In the genomic region with DNA sequence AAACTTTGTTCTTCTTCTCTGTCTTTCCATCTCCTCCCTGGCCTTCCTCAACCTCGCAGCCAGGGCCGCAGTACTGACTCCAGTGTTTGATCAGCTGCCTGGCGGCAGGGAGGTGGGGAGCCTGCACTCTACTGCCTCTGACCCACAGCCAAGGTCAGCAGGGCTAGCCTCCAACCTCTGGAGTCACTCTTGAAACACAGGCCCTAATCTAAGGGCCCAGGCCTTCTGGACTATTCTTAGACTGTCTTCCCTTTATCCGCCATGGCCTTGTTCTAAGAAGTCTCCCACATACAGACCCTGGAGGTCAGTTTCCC, we compare ENCODE assay signal across 9 mouse cellular contexts. TPM values are rescaled to one million over a fixed set of nuclear protein-coding genes. Genes with fewer than 3 reads are reported as not detected.
DNase-seq lines count a peak whose midpoint lies in the region; ATAC-seq and TF ChIP-seq lines count a peak whose summit lies in the region.
"Had no signal": no experiment of that assay in that cellular context is flagged by ENCODE, and none has a peak within 500 bp of the region (broad histone marks: within the 10 kb centered on the region; RNA-seq: fewer than 3 reads in every experiment).

No protein-coding gene starts in this region.

- H3K4me1 ChIP-seq in hindbrain, embryonic 12.5 days: peaks cover 12% of the 10 kb centered on the region
- H3K4me1 ChIP-seq in hindbrain, postnatal 0 days (ENCODE audit: insufficient read depth, low read length): no peaks in the 10 kb centered on the region
- H3K4me1 ChIP-seq in bone marrow, adult 2 months (ENCODE audit: control insufficient read depth, insufficient read depth, low read length): peaks cover 4% of the 10 kb centered on the region
- H3K4me1 ChIP-seq in limb, embryonic 10.5 days: peaks cover 32% of the 10 kb centered on the region
- H3K4me1 ChIP-seq: midbrain, embryonic 15.5 days had no signal

- no peaks in the 10 kb centered on the region for H3K36me3 ChIP-seq in hindbrain, embryonic 12.5 days
- H3K36me3 ChIP-seq in hindbrain, postnatal 0 days (ENCODE audit: insufficient read depth, low read length): no peaks in the 10 kb centered on the region
- no peaks in the 10 kb centered on the region for H3K36me3 ChIP-seq in limb, embryonic 10.5 days
- H3K36me3 ChIP-seq: midbrain, embryonic 15.5 days had no signal

- no peak overlapping the region for H3K4me3 ChIP-seq in hindbrain, embryonic 12.5 days
- no peak overlapping the region for H3K4me3 ChIP-seq in hindbrain, postnatal 0 days (ENCODE audit: low read length)
- no peak overlapping the region for H3K4me3 ChIP-seq in bone marrow, adult 2 months (replicated peaks; ENCODE audit: control insufficient read depth, low read depth, low read length)
- H3K4me3 ChIP-seq in limb, embryonic 10.5 days: peak overlapping the region; percentile 34; the same call in 1 of the 2 replicates
- H3K4me3 ChIP-seq: midbrain, embryonic 15.5 days had no signal

- H3K27me3 ChIP-seq in hindbrain, embryonic 12.5 days: no peaks in the 10 kb centered on the region
- no peaks in the 10 kb centered on the region for H3K27me3 ChIP-seq in hindbrain, postnatal 0 days (ENCODE audit: insufficient read depth, low read length)
- H3K27me3 ChIP-seq in limb, embryonic 10.5 days (ENCODE audit: low read depth, poor library complexity, severe bottlenecking): no peaks in the 10 kb centered on the region
- H3K27me3 ChIP-seq: midbrain, embryonic 15.5 days had no signal

- no peak for ATAC-seq in hindbrain, embryonic 12.5 days (ENCODE audit: low FRiP score)
- no peak for ATAC-seq in hindbrain, postnatal 0 days
- ATAC-seq in monocyte, adult 5-6 weeks (replicated peaks; ENCODE audit: insufficient number of reproducible peaks, low FRiP score, low TSS enrichment, poor library complexity, severe bottlenecking): no peak
- ATAC-seq: midbrain, embryonic 15.5 days had no signal

- TF ChIP-seq CTCF in hindbrain, postnatal 0 days (IDR thresholded peaks at IDR 0.05; ENCODE audit: low read depth): no peak
- TF ChIP-seq CTCF in bone marrow, adult 2 months (IDR thresholded peaks at IDR 0.05; ENCODE audit: control insufficient read depth, insufficient read depth, low read length): no peak

- WGBS in hindbrain, embryonic 12.5 days: 56% methylated on average over 4 of the region's 4 CpGs
- WGBS in hindbrain, postnatal 0 days: 73% methylated on average over 4 of the region's 4 CpGs
- 80% methylated on average over 4 of the region's 4 CpGs for WGBS in bone marrow, adult 2 months
- WGBS in limb, embryonic 10.5 days: 52% methylated on average over 4 of the region's 4 CpGs

- no peaks in the 10 kb centered on the region for H3K9me3 ChIP-seq in hindbrain, embryonic 12.5 days (replicated peaks)
- no peaks in the 10 kb centered on the region for H3K9me3 ChIP-seq in hindbrain, postnatal 0 days (ENCODE audit: low read length)
- no peaks in the 10 kb centered on the region for H3K9me3 ChIP-seq in limb, embryonic 10.5 days (replicated peaks)
- H3K9me3 ChIP-seq: midbrain, embryonic 15.5 days had no signal

- no peak overlapping the region for H3K4me2 ChIP-seq in hindbrain, embryonic 12.5 days (replicated peaks)
- no peak overlapping the region for H3K4me2 ChIP-seq in hindbrain, postnatal 0 days (ENCODE audit: low read depth, low read length)
- H3K4me2 ChIP-seq: midbrain, embryonic 15.5 days had no signal

- 0 out of 2 replicates have a peak overlapping the region, but pooled peaks have one; percentile 53 for H3K27ac ChIP-seq in hindbrain, embryonic 12.5 days
- no peak overlapping the region; the same call in 1 of the 2 replicates for H3K27ac ChIP-seq in hindbrain, postnatal 0 days
- H3K27ac ChIP-seq in bone marrow, adult 2 months (ENCODE audit: control insufficient read depth, insufficient read depth, low read depth, low read length, poor library complexity): peak overlapping the region; percentile 17; the same call in 1 of the 2 replicates
- H3K27ac ChIP-seq in limb, embryonic 10.5 days: peak overlapping the region; percentile 90
- H3K27ac ChIP-seq: midbrain, embryonic 15.5 days had no signal

- no peak for DNase-seq in hindbrain, postnatal 0 days (ENCODE audit: low spot score)
- peak; percentile 37 for DNase-seq in 3T3-L1 (ENCODE audit: low read depth, low spot score)
- DNase-seq in limb, embryonic 10.5 days (ENCODE audit: low spot score): no peak
- no peak for DNase-seq in thymus, postnatal 14 days
- DNase-seq in urinary bladder, postnatal 25 days (ENCODE audit: low spot score): no peak

- H3K9ac ChIP-seq in hindbrain, embryonic 12.5 days: no peak overlapping the region
- H3K9ac ChIP-seq in hindbrain, postnatal 0 days (replicated peaks; ENCODE audit: low read length): no peak overlapping the region
- H3K9ac ChIP-seq: midbrain, embryonic 15.5 days had no signal

- no peak for TF ChIP-seq POLR2A in bone marrow, adult 2 months (IDR thresholded peaks at IDR 0.05; ENCODE audit: borderline replicate concordance, control insufficient read depth, low read depth, low read length)

RNA-seq across cellular contexts. Expression of a gene that starts 41.7 kb away (rescaled TPM):
- 32.0 and 33.5 TPM in 2 replicates for polyA plus RNA-seq in hindbrain, embryonic 12.5 days (2016; fragmentation: Nextera tagmentation; extraction: Ambion mirVana)
- total RNA-seq in hindbrain, postnatal 0 days (2014; rRNA removed): 29.4 and 33.6 TPM in 2 replicates
- polyA plus RNA-seq in hindbrain, postnatal 0 days (2015; fragmentation: Nextera tagmentation; extraction: Ambion mirVana): 8.4 and 9.1 TPM in 2 replicates
- polyA plus RNA-seq in bone marrow, adult 2 months (2011; ENCODE audit: insufficient read depth, insufficient read length, low replicate concordance, missing spikeins): 264 and 399 TPM in 2 replicates
- 30.6 and 39.2 TPM in 2 replicates for polyA plus RNA-seq in limb, embryonic 10.5 days (2016; fragmentation: Nextera tagmentation; extraction: Ambion mirVana)
- total RNA-seq in monocyte, adult 5-6 weeks (2017): 908 to 1,221 TPM (median 925 TPM) in 3 replicates

RNA-seq across cellular contexts. Expression of a gene that starts 45.2 kb away (rescaled TPM):
- polyA plus RNA-seq in hindbrain, embryonic 12.5 days (2016; fragmentation: Nextera tagmentation; extraction: Ambion mirVana): 191 and 206 TPM in 2 replicates
- 46.4 and 52.5 TPM in 2 replicates for total RNA-seq in hindbrain, postnatal 0 days (2014; rRNA removed)
- 212 and 215 TPM in 2 replicates for polyA plus RNA-seq in hindbrain, postnatal 0 days (2015; fragmentation: Nextera tagmentation; extraction: Ambion mirVana)
- 172 and 288 TPM in 2 replicates for polyA plus RNA-seq in bone marrow, adult 2 months (2011; ENCODE audit: insufficient read depth, insufficient read length, low replicate concordance, missing spikeins)
- polyA plus RNA-seq in limb, embryonic 10.5 days (2016; fragmentation: Nextera tagmentation; extraction: Ambion mirVana): 287 and 339 TPM in 2 replicates
- total RNA-seq in monocyte, adult 5-6 weeks (2017): 27.0 to 38.4 TPM (median 33.9 TPM) in 3 replicates
